Mouse (Mus musculus): ENCODE results near the gene Hist1h4c.
"Not testable (repeated sequence)": the region's sequence is repeated elsewhere in the genome, so short reads cannot be mapped to it uniquely, and the experiment has no call there.

Gene Hist1h4c

DNA sequence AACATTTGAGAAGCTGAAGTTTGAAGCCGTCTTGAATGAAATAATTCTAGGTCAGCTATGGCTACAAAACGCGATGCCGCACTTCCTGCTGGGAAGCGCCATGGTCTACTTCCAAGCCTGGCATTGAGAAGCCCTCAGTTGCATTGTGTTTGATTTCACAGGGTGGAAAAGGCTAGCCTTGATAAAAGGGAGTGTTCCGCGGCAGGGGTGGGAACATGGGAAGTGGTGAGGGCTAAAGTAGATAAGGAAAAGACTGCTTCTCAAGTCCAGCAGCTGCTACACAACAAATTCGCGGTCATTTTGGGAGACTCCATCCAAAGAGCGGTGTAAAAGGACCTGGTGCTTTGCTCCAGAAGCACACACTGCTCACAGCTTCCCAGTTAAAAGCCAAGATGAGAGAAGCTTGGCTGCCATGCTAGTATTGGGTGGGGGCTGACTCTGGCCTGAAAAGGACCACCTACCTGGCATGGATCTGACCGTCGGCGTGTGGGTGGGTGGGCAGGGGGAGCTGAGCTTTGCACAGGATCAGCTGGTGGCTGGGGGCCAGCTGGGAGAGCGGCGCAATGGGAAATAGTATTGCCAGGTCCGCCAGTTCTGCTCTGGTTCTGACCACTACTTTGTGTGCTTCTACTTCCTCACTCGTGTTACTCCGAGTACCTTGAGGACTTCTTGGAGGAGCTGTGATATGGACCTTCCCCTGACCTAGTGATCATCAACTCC, 30.4 kb upstream of the Hist1h4c start:
- DNase-seq, result no peak

DNA sequence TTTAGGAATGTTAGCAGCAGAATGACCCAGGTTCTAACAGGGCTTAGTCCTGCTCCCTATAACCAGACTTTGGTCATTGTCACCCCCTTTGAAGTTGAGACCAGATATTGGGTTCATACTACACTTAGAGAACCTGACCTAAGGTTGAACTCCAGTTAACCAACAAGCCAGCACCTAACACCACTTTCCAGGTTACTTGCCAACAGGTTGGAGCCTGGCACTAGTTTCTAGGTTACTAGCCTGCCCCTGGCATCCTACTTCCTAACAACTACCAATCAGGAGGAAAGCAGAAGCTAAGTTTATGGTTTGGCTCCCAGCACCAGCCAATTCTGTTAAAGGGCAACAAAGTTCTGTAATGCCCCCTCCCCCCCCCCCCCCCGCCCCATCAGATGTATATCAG, 27.0 kb upstream of the Hist1h4c start:
- no peak for DNase-seq

GRCm38 (mm10) chr13:23724239-23724638, 26.0 kb upstream of the Hist1h4c start:
- no peak for DNase-seq

DNA sequence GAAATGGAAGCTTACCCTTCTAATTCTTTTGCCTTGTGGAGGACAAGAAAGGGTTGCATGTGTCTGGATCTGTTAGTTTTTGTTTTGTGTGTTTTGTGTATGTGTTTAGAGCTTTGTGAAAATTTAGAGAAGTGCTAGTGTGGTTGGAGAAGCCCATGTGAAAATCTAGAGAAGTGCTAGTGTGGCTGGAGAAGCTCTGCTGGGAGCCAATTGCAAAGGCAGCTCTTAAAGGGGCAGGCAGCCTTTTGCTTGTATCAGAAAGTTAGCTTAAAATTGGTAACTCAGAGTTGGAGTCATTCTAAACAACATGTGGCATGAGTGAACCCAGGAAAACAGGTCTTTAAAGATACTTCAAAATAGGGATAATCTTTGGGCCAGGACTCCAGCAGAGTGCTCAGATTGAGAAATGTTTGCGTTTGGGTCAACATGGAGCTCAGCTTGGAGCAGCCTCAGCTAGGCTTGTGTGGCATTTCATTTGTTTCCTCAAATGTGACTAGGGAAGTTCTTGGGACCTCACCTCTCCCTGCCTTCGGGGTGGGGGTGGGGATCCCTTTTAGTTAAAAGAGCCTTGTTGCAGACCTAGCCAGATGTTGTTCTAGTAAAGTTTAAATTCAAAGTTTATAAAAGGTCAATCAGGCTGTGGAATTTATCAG, 19.5 kb upstream of the Hist1h4c start:
- DNase-seq, result not testable (repeated sequence)

DNA sequence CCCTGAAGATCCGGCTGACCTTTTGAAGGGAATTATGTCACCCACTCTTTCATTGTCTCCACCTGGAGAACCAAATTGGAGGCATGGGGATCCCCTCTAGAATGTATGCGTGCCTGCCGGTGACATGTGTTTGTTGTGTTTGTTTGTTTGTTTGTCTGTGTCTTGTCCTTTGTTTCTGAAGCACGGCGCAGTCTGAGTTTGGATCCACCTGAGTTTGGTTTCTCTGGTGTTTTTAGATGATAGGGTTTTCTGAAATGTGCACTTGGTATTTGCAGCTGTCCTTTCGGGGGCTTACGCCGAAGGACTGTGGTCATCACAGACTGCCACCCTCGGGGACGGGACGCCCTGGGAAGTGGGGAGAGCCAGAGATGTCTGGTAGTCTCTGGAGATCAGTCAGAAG, 18.9 kb upstream of the Hist1h4c start:
- DNase-seq, result no peak

DNA sequence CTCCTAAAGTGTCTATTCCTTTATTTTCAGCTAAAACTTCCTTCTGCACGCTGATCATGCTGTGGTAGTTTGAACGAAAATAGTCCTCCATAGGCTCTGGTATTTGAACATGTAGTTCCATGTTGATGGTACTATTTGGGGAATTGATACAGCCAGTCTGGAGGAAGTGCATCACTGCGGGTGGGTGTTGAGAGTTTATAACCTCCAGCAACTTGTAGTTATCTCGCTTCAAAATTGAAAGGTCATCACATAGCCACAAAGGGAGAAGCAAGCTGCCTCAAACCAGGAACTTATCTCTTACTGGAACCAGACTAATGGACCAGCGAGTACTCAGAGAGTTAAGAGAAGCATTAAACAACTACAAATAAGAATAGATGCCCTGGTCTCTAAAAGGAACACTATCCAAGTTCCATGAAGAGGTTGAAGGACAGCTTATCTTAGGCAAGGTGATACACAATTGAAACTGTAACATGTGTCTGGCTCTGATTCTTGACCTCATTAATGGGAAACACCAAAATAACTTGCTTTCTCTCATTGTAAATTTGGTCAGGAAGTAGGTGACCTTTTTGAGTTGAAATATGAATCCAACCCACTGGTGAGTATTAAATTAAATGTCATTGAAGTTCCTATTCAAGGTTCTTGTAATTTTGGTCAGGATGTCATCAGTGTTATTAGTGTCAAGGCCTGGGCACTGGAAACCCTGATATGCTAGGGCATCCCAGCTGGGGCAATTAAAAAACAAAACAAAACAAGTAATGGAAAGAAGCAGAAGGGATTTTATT, 18.2 kb upstream of the Hist1h4c start:
- no peak for DNase-seq

DNA sequence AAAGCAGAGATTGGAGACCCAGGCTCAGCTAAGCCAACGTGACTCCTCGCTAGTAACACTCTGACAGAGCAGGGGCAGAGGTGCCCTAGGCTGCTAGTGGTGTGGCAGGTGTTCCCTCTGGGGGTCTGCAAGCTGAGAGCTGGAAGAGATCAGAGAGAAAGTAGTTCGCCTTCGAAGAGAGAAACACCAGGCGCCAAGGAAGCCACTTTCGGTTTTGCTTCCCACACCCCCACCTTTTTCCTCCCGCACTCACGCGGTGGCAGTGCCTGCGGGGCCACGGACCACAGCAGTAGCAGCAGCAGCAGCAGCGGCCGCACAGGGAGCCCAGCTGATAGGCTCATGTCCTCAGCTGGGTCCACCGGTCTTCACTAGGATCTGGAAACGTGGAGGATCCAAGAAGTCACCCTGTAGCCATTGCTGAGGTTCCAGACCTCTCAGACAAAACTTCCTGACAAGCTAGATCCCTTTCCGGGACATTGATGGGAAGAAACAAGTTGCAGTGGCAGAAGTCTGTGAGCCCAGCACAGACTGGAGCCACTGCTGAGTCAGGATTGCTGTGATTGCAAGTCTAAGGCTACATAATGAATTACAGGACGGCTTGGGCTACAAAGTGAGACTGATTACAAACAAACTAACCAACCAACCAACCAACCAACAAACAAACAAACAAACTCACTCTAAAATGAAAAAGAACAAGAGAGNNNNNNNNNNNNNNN, 12.3 kb upstream of the Hist1h4c start, which contains the start of gene Hfe:
TSS of gene Hfe (minus strand) at position 481 of the 716 bp plus-strand sequence.
- peak; percentile 63 for DNase-seq

- DNase-seq, result no peak
Observed at GRCm38 (mm10) chr13:23709714-23710373, 11.6 kb upstream of the Hist1h4c start.

- DNase-seq, result no peak
Observed at GRCm38 (mm10) chr13:23708654-23709053, 10.4 kb upstream of the Hist1h4c start.

GRCm38 (mm10) chr13:23708041-23708440, 9.8 kb upstream of the Hist1h4c start:
- DNase-seq, result no peak

DNA sequence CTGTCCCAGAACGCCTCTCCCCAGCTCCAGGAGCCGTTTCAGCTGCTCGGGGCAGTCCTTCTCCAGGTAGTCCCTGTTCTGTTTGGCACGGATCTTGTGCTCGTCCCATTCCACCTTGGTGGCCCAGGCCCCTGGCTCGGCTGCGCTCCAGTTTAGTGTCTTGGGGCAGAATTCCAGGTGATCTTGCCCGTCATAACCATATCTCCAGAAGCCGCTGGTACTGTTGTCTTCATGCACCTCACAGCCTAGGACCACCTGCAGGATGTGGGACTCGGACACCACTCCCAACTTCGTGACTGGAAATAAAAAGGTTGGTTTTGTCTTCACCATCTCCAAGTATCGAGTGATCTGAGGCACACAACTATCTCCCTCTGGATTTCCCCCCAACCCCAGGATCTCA, 8.5 kb upstream of the Hist1h4c start:
- no peak for DNase-seq

DNA sequence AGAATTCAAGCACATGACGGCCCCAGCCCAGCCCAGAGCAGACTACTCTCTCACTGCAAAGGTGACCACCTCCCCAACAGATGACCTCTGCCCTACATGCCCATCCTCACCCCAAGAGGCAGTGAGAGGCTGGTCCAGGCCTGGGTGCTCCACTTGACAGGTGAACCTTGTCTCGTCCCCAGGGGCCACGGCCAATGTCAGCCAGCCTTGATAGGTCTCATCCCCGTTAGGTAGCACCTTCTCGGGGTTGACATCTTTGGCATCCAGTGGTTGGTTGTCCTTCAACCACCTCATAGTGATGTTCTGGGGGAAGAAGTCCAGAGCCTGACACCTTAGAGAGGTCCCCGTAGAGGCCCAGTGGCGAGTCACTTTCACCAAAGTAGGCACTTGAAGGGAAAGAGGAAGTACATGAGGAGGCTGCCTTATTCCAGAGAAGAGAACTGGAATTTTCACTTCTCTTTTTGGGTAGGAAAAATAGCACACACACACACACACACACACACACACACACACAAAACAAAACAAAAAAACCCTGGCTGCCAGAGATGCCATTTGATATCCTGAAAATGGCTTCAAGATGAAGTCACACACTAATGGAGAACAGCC, 7.6 kb upstream of the Hist1h4c start:
- no peak for DNase-seq

- not testable (repeated sequence) for DNase-seq
Observed at GRCm38 (mm10) chr13:23702801-23703200, 4.5 kb upstream of the Hist1h4c start.

GRCm38 (mm10) chr13:23702220-23702619, 4.0 kb upstream of the Hist1h4c start:
- DNase-seq, result no peak

GRCm38 (mm10) chr13:23700786-23701520, 2.7 kb upstream of the Hist1h4c start:
- peak; percentile 84 for DNase-seq

GRCm38 (mm10) chr13:23699767-23700166, 1.5 kb upstream of the Hist1h4c start:
- no peak for DNase-seq

DNA sequence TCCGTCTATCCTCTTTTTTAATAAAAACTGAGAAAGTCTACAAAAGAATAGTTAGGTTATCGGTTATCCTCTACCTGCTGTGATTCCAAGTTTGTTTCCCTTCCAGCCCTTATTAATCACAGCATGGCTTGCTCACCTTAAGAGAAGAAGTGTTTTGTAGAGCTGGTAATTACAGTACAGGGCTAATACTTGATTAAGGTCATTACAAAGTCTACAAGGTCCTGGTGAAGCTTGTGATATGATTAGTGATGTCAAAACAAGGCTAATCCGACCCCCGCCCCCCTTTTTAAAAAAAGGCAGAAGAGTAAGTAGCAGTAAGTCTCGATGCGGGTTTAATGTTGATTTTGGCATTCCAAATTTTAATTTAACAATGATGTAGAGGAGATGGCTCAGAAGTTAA, 742 bp upstream of the Hist1h4c start:
- no peak for DNase-seq

DNA sequence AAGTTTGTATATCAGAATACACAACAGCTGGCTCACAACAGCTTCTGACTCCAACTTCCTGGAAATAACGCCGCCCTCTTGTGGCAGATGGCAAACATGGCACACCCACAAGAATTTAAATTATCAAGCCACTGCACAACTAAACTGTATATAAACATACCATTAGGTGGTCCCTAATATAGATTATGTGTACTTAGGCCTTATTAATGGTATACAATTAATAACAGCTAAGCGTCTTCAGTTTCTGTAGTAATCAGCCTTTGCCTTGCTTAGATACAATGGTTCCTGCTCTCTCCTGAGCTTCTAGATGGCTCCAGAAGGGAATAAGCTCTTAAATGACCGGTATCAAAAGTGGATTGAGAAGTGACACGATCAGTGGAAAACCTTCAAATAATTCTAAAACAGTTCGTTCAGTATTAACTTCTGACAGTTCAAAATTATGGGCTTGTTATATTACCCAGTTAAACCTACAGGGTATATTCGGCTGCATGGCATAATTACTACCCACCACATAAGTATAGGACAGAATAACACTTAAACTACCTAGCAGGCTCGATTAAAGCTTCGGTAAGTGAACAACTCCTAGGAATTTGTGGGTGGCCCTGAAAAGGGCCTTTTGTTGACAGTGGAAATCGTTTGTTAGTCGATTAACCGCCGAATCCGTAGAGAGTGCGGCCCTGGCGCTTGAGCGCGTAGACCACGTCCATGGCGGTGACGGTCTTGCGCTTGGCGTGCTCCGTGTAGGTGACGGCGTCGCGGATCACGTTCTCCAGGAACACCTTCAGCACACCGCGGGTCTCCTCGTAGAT, 559 bp downstream of the Hist1h4c start:
- DNase-seq, result peak; percentile 65

- DNase-seq, result no peak
Observed at GRCm38 (mm10) chr13:23696061-23696474, 2.2 kb downstream of the Hist1h4c start.

DNA sequence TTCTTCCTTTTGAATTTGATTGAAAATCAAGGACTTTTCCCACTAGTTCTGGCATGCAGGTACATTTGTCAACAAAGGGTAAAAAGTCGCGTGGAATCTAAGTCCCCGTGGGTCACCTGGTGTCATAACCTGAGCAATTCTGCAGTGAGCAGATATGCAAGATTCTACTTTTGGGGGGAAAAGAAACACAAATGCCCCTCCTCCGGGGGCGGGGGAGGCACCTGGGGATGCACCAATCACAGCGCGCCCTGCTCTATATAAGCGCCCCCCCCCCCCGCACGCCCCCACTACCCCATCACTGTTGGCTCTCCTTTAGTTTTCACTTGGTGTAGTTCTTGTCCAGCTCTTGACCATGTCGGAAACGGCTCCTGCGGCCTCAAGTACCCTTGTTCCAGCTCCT, 2.7 kb downstream of the Hist1h4c start, which contains the start of gene Hist1h1t:
TSS of gene Hist1h1t (plus strand) at position 301 of the 400 bp plus-strand sequence.
- DNase-seq, result no peak
